Mouse (Mus musculus) natural killer cell, adult 2 months (primary cell): Measurements from ENCODE around the gene Nudcd2.
"Not testable (repeated sequence)": the region's sequence is repeated elsewhere in the genome, so short reads cannot be mapped to it uniquely, and the experiment has no call there.

ENCODE experiments used
- DNase-seq, 2 experiments: peaks; one replicate each; pipeline ENCODE4 v3.0.0; 2022; ENCODE audit warnings: low spot score in 2 of 2

Nudcd2 gene

DNA sequence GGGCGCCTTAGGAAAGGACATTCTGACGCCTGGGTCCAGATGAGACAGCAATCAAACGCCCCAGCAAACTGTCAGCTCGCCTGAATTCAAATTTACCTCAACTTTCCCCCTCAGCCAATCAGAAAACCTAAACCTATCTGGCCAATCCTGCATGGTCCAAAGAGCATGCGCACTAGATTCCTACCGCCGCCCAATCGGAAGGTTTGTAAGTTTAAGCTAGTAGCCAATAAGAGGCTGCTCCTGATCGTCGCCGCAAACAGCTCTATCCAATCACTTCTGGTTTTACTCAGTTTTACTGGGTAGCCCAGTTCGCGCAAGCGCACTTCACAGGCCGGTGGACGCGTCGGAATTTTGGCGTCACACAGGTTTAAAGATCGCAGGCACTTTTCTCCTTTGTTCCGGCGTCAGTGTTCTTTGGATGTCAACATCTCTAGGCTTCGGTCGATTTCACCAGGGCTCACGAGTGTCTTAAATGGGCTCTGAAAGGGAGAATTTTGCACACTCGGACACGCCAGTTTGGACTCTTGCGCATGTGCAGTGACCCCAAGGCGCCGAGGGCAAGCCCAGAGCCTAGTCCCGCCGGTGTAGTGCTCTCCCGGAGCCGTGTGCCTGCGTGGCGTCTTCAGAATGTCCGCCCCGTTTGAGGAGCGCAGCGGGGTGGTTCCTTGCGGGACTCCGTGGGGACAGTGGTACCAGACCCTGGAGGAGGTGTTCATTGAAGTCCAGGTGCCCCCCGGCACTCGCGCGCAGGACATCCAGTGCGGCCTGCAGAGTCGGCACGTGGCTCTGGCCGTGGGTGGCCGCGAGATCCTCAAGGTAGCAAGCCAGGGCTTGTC, at the start of gene Nudcd2, which contains the start of gene Hmmr:
Gene Nudcd2, plus strand, starts transcription at position 329 of the 836 bp plus-strand sequence.
Gene Hmmr, minus strand, starts transcription at position 84 of the 836 bp plus-strand sequence.
- peak; percentile 93 to 94 for DNase-seq

DNA sequence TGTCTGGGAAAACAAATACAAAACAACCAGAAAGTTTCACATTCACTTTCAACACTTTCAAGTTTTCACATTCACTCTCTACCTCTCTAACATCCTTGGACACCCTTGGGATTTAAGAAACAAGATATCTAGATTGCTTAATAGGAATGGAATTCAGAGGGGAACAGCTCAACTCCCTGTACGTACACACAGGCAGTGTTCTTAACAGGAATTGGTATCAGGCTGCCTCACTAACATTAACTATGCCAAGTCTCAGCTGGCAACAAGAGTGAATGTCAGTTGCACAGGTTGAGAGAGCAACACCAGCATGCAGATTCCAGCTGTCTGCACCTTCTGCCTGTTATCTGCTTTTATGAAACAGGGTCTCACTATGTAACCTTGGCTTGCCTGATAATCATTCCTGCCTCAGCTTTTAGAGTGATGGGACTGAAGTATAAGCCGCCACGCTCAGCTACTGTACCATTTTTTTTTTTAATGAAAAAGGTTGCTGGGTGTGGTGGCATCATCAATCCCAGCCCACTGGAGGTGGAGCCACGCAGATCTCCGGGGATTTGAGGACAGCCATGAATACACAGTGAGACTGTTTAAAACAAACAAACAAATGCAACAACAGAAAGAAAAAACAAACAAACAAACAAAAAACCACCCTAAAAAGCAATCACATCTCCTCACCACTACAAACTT, 42.9 kb upstream of the Nudcd2 start:
- no peak for DNase-seq

DNA sequence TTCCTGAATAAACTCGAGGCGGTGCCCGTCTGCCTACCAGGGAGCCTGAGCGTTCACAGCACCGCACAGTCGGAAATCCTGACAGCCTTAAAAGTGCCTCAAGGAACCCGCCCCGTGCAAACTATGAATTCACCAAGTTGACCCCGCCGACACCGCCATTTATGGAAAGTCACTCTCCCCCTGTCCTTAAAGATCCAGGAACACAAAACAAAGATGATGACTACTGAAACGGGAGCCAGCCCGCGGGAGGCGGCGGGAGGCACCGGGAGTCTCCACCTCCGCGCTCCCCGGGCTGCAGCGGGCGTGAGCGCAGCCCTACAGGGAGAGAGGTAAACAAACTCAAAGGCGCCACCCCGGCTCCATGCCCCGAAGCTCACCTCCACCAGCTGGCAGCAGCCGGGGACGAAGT, 41.4 kb upstream of the Nudcd2 start:
- no peak for DNase-seq

DNA sequence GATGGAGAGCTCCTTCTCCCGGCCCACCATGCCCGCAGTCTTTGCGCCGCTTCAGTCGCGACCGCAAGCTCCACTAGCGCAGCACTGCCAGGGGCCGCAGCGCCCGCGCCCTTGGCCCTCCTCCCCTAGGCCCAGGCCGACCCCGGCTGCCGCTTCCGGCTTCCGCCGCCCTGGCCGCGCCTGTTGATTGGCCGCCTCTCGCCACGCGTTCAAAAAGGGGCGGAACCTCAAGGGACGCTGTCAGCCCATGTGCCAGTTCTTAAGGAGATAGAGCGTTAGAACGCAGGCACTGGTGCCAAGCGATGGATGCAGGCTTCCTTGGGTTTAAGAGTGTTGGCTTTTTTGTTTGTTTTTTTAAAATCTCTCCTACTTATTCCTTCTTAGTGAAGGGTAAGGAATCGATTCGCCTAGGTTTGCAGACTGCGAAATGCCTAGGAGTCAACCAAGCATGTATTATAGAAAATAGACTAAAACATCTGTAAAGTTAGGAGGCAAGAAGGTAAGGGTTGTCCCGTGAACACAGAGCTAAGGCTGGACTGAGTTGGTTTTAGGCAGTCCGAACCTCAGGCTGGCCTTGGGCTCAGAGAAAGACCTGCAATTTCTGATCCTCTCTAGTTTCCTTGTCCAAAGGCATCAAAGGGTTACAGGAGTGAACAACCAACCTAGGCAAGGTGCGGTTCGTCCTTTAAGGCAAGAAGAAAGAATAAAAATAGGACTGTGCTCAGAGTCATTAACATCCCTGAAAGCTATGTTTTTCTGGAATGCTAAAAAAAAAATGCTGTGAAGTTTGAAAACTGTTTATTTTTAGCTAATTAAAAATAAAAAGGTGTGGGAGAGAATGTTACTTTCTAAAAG, 40.7 kb upstream of the Nudcd2 start:
- DNase-seq: peak; percentile 88 to 90

DNA sequence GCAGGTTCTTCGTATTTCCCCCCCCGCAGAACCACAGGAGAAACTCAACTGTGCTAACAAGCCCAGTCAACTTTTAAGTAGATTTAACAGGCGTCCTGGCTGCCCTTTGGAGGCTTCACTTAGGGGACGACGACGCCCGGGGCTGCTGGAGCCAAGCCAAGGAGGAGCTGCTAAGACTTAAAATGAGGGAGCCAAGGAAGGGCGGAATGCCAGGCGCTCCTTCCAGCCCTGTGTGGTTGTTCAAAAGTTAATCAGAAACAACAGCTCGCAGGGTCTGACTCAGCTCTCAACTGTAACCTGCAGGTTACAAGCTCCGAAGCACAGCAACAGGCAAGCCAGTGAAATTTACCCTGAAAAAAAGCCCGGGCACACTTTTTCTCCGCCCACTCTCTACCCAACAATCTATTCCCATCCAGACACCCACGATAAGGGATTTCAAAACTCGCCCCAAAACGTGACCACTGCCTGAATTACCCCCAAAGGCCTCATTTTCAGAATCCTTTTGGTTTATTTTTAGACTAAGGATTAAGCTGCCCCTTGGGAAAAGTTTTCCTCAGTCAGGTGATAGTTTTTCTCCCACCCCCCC, 40.0 kb upstream of the Nudcd2 start:
- peak; percentile 16 to 17 for DNase-seq

DNA sequence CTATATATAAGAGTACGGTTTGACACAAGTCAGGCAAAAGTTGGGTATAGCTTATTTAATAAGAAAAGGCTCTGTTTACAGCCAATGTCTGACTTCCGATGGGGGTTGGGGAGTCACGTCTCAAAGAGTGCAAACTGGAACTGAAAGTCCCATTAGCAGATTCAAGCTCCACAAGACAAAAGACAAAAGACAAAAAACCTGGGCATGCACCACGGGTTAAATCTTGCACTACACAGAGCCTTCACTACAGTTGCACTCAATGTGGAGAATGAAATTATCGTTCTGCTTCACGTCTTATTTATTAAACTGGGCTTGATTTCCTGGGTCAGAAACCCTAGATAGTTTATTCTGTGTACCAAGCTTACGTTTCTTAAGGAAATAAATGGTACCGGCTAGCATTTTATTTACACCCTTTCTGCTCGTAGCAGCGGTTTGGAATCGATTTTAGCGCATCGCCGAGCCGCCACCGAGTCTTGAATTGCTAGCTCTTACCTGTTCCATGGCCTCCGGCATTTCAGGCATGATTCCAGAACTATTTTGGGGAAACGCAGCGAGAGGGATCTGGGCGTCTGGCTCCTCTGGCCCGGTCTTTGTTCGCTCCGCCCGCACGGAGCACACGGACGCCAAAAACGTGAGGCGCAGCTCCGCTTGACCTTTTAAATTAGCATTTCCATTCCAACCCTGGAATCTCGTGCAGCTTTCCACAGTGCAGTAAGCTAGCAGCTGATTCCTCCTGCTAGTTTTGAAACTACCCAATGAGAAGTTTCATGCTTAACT, 39.0 kb upstream of the Nudcd2 start:
- peak; percentile 58 to 72 for DNase-seq

DNA sequence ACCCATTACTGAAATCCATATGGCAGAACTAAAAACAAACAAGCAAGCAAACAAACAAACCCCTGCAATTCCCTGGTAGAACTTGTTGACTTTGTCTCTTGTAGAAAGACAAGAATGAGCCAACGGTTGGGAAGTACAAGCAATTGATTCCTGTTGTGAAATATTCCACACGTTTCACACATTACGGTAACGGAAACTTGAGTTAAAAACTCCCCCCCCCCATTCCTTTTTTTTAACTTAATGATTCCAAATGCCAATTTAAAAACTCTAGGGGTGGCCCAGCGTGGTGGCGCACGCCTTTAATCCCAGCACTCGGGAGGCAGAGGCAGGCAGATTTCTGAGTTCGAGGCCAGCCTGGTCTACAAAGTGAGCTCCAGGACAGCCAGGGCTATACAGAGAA, 38.4 kb upstream of the Nudcd2 start, which contains the start of gene Mat2b:
Gene Mat2b, minus strand, starts transcription at position 101 of the 400 bp plus-strand sequence.
- DNase-seq: no peak

DNA sequence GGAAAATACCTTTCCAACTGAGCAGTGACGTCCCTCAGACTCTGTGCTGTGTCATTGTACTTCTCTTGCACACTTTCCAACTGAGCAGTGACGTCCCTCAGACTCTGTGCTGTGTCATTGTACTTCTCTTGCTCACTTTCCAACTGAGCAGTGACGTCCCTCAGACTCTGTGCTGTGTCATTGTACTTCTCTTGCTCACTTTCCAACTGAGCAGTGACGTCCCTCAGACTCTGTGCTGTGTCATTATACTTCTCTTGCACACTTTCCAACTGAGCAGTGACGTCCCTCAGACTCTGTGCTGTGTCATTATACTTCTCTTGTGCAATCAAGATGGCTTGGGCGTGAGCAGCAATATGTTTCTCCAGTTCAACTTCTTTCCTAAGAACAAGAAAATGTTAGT, 23.6 kb upstream of the Nudcd2 start:
- DNase-seq: not testable (repeated sequence)

DNA sequence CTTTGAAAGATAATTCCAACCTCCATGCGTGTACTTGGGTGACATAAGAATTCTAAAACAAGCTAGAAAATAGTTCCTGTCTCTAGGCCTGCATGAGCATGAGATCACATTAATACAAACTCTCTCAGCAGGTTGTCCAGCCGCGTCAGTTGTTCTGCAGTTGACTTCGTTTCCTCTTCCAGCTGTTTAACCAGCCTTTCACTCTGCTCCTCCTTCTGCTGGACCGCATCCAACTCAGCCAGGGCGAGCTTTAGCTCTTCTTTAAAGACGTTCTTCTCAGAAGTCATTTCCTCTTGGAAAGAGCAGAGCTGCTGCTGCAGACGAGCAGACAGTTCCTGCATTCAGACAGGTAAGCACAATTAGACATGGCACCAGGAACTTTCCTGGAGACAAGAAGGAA, 19.6 kb upstream of the Nudcd2 start:
- no peak for DNase-seq

DNA sequence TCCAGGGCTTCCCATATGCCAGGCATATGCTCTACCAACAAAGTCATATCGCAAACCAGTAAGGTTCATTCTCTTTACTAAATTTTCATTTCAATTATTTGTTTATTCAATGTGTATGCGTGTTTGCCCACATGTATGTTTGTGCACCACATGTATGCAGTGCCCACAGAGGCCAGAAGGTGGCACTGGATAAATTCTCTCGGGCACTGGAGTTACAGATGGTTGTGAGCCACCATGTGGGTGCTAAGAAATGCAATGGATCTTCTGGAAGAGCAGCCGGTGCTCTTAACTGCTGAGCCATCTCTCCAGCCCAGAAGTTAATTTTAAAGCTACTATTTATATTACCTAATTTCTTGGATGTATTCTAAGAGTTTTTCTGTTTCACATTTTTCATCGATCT, 17.9 kb upstream of the Nudcd2 start:
- no peak for DNase-seq

DNA sequence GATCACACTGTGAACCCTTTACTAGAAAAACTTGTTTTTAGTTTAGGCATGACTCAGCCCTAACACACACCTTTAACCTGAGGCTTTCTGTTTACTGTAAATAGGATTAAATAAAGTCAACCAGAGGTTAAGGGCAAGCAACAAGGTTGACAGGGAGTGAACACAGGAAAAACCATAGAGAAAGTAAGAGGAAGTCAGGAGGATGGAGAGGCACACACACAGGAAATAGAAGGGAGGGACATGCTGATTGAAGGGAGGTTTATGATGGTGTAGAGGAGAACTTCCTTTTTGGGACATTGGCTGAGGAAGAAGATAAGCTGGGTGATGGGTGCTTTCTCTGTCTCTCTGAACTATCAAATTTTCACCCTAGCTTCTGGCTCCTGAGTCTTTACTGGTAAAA, 15.1 kb upstream of the Nudcd2 start:
- no peak for DNase-seq

DNA sequence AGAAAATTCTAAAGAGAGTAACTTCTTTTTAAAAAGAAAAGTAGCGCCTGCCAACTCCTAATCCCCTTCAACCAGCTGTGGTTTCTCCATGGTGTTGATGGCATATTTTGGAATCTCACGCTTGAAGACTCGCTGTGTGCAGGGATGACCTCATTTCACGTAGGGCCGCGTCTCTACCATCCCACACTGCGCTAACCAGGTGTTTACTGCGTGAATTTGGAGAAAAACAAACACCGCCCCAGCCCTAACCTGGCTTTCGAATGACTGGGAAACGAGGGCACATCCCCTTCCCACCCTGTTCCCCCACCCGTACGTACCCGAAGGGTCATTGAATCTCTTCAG, 499 bp upstream of the Nudcd2 start:
- DNase-seq: no peak

DNA sequence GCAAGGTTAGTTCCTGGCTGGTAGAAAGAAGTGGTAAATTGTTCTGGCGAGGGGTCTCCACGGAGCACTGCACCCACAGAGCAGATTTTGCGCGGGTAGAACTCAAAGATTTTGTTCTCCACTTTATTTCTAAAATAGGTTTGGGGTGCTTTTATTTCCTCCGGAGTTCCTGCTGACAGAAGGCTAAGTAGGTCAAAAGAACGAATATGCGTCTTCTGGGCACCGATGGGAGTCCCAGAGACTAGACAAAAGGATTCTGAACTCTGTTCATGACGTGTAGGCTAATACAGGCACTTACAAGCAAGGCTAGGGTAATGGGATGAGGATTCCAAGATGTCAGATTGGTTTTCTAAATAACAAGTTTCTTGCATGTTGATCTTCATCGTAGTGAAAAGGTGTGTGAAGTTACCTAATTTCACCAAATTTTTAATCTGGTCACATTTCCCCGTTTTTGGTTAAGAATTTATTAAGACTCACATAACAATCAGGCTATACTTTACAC, 835 bp downstream of the Nudcd2 start:
- DNase-seq: no peak

DNA sequence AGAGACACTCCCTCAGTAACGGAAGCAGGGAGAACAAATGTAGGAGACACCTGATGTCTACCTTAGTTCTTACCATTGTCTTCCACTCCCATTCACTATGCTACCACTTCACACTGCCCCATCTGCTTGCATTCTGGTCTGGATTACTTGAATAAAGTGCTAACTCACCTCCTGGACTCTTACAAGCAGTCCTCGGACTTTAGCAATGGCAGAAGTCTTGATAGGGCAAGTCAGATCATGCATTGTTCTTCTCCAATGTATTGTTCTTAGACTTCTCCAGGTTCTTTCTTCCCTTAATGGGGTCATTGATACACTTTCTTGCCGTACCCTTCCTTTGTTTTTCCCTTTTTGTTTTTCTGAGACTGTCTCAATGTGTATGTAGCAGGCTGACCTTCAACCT, 3.9 kb downstream of the Nudcd2 start:
- DNase-seq: no peak

DNA sequence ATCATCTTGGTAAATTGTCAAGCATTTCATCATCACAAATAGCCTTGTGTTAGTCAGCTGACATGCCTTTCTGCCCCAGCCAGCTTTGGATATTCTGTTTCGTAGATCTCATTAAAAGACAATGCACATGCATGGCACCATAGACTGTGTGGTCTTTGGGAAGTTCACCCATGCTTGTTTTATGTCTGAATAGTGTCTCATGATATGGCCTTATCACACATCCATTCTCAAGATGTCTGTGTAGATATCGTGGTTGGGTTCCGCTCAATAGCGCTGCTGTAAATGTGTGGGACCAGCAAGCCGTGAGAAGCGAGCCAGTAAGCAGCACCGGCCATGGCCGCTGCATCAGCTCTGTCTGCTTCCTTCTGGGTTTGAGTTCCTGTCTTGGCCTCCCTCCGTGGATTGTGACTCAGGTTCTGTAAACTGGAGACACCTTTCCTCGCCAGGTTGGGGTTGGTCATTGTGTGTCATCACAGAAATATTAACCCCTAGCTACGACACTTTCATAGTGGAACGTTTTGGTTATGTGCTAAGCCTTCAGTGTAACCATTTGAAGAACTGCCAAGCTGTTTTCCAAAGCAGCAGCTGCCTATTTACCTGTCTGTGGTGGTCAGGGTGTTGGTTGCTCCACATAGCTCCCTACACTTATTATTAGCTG, 8.3 kb downstream of the Nudcd2 start:
- DNase-seq: no peak

DNA sequence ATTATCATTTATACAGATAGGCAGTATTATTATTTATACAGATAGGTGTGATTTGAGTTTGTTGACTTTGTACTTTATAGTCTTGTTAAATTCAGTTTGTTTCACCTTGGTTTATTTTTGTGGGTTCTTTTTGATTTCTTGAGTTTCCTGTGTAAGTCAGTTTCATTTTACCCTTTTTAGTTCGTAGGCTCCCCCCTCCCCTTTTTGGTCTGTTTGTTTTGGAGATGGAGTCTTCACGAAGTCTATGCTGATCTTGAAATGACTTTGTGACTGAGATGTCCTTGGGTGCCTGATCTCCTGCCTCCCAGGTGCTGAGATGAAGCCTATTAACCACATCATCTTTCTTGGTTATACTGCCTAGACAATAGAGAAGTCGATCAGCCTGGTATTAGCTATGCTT, 10.9 kb downstream of the Nudcd2 start:
- DNase-seq: no peak

DNA sequence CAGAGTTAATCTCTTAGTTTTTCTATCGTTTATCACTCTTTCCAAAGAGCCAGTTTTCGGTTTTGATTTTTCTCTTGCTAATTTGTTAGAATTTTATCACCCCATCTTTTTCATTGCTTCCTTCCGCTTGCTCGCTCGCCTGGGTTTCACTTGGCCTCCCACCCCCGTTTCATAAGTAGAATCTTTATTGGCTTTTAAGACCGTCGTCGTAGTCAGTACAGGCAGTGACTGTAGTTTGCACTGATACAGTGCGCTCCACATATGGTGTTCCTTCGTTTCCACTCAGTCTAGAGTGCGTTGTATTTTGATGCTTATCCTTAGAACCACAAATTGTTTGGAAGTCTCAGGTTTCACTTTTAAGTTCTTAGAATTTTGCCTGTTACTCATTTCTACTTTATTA, 12.9 kb downstream of the Nudcd2 start:
- no peak for DNase-seq

DNA sequence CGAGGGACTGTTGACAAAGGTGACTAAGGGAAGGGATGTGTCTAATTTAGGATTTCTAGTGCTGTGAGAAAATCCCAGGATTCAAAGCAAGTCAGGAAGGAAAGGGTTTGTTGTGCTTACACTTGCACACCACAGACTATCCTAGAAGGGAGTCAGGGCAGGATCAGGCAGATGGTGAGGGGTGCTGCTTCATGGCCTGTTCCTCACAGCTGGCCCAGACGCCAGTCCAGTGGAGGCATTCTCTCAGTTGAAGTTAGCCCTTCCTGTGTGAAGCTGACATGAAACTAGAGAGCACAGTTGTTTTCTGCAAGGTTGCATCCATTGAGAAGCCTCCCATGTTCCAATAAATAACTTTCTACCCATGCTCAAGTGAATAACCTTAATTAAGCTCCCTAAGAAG, 14.2 kb downstream of the Nudcd2 start:
- DNase-seq: no peak

DNA sequence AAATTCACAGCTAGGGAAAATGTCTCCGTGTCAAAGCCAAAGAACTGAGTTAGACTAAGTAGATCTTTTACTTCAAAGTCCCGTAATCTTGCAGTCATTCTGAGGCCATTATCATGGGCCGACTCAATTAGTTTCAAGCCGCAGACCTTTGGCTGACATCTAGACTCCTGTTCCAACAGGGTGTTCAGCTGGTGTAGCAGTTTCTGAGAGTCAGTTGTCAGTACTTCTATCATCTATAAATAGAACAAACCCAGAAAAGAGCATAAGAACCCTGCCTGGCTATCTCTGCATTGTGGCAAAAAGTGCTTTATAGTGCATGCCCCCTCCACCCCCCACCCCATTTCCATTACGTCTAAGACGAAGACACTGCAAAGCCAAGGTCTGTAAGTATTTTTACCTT, 20.4 kb downstream of the Nudcd2 start:
- no peak for DNase-seq

DNA sequence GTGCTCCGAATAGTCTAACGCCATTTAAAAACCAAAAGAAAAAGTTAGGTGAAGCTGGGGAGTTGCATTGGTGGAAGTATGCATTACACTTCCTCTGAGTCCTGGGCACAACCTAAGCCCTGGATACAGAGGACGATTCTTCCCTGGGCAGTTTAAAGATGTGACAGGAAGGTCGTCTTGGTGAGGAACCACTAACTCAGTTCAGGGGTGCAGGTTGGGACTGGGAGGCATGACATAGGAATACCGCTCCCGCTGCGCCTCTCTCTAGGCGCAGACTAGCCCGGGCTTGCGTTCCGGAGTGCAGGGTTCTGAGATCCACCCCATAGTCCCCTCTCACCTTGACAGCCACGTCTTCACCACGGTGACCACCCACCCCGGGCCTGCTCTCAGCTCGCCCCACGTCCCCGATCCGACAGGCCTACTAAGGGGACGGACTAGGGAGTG, 21.2 kb downstream of the Nudcd2 start:
- DNase-seq: peak in 1 of 2 experiments; percentile 6
